Mouse (Mus musculus): ENCODE results near the gene Tbc1d17.

The Tbc1d17 gene

GRCm38 (mm10) chr7:44868919-44869696, 20.2 kb upstream of the Tbc1d17 start:
- in situ Hi-C loops (cut with MboI, MseI) = no loop called here

GRCm38 (mm10) chr7:44868465-44868864, 19.6 kb upstream of the Tbc1d17 start:
- in situ Hi-C loops (cut with MboI, MseI) = no loop called here

GRCm38 (mm10) chr7:44867802-44868201, 18.9 kb upstream of the Tbc1d17 start:
- in situ Hi-C loops (cut with MboI, MseI) = no loop called here

- in situ Hi-C loops (cut with MboI, MseI) = no loop called here
Observed at GRCm38 (mm10) chr7:44867010-44867702, 18.3 kb upstream of the Tbc1d17 start.

- in situ Hi-C loops (cut with MboI, MseI) = no loop called here
Observed at GRCm38 (mm10) chr7:44866276-44867009, 17.6 kb upstream of the Tbc1d17 start.

GRCm38 (mm10) chr7:44864595-44865542, 16.0 kb upstream of the Tbc1d17 start:
- in situ Hi-C loops (cut with MboI, MseI) = no loop called here

- in situ Hi-C loops (cut with MboI, MseI) = no loop called here
Observed at GRCm38 (mm10) chr7:44863982-44864494, 15.2 kb upstream of the Tbc1d17 start.

GRCm38 (mm10) chr7:44863210-44863609, 14.3 kb upstream of the Tbc1d17 start:
- in situ Hi-C loops (cut with MboI, MseI) = no loop called here

GRCm38 (mm10) chr7:44862434-44862833, 13.6 kb upstream of the Tbc1d17 start:
- in situ Hi-C loops (cut with MboI, MseI) = no loop called here

GRCm38 (mm10) chr7:44861429-44861816, 12.5 kb upstream of the Tbc1d17 start:
- in situ Hi-C loops (cut with MboI, MseI) = no loop called here

GRCm38 (mm10) chr7:44860576-44861428, 11.9 kb upstream of the Tbc1d17 start:
- in situ Hi-C loops (cut with MboI, MseI) = no loop called here

GRCm38 (mm10) chr7:44859896-44860295, 11.0 kb upstream of the Tbc1d17 start:
- in situ Hi-C loops (cut with MboI, MseI) = loop anchor here in 1 of 2 experiments (10.0 kb wide), 2 partner anchors 665 to 1065 kb away; partner anchors contain the start of genes Klk8, Klk9, Plekha4 and Ppp1r15a

GRCm38 (mm10) chr7:44857905-44858304, 9.0 kb upstream of the Tbc1d17 start:
- in situ Hi-C loops (cut with MboI, MseI) = loop anchor here in 1 of 2 experiments (10.0 kb wide), 2 partner anchors 667 to 1063 kb away; partner anchors contain the start of genes Klk8, Klk9, Plekha4 and Ppp1r15a

GRCm38 (mm10) chr7:44857042-44857552, 8.2 kb upstream of the Tbc1d17 start, which contains the start of gene Pnkp:
Gene Pnkp (plus strand): TSS chr7:44857139.
- in situ Hi-C loops (cut with MboI, MseI) = loop anchor here in 1 of 2 experiments (10.0 kb wide), 2 partner anchors 668 to 1062 kb away; partner anchors contain the start of genes Klk8, Klk9, Plekha4 and Ppp1r15a

- in situ Hi-C loops (cut with MboI, MseI) = loop anchor here in 1 of 2 experiments (10.0 kb wide), 2 partner anchors 668 to 1062 kb away; partner anchors contain the start of genes Klk8, Klk9, Plekha4 and Ppp1r15a
Observed at GRCm38 (mm10) chr7:44856265-44856916, 7.5 kb upstream of the Tbc1d17 start.

- in situ Hi-C loops (cut with MboI, MseI) = loop anchor here in 1 of 2 experiments (10.0 kb wide), 2 partner anchors 670 to 1060 kb away; partner anchors contain the start of genes Klk8, Klk9, Plekha4 and Ppp1r15a
Observed at GRCm38 (mm10) chr7:44855036-44855435, 6.2 kb upstream of the Tbc1d17 start.

- in situ Hi-C loops (cut with MboI, MseI) = loop anchor here in 1 of 2 experiments (5.0 to 10.0 kb wide), 6 partner anchors 107 to 1060 kb away; partner anchors contain the start of genes Fam83e, Klk8, Klk9 and Nr1h2
Observed at GRCm38 (mm10) chr7:44854356-44855031, 5.6 kb upstream of the Tbc1d17 start.
